Mouse (Mus musculus): Measurements from ENCODE around the gene Krt88.
A peak's percentile ranks its signal among the peaks of the same experiment; 100 is the strongest.

Krt88 gene

GRCm38 (mm10) chr15:101447444-101447843 is at the start of gene Krt88:
Gene Krt88 (plus strand): TSS chr15:101447744.
- DNase-seq: no peak

DNA sequence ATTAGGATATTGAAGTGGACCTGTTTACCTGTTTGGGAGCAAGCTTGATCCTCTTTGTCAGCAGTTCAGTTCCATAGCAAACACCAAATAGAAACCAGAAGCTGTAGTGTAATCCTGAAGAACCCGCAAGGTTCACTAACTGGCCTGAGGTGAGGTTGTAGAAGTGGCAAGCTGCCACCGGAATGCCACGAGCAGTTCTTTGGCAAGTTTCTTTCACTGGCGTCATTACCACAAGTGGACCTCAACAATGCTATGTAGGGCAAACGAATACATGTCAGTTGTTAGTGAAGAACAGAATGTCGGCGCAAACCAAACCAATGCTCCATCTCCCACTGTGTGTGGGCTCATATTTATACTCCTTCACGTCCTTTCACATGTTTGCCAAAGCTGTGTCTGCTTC is 49.3 kb upstream of the Krt88 start:
- peak; percentile 93 for DNase-seq

GRCm38 (mm10) chr15:101410775-101411174 is 36.8 kb upstream of the Krt88 start, which contains the start of gene Krt7:
Gene Krt7 (plus strand): TSS chr15:101411043.
- no peak for DNase-seq

- no peak for DNase-seq
These were observed 35.4 kb upstream of the Krt88 start for GRCm38 (mm10) chr15:101412188-101412587.

DNA sequence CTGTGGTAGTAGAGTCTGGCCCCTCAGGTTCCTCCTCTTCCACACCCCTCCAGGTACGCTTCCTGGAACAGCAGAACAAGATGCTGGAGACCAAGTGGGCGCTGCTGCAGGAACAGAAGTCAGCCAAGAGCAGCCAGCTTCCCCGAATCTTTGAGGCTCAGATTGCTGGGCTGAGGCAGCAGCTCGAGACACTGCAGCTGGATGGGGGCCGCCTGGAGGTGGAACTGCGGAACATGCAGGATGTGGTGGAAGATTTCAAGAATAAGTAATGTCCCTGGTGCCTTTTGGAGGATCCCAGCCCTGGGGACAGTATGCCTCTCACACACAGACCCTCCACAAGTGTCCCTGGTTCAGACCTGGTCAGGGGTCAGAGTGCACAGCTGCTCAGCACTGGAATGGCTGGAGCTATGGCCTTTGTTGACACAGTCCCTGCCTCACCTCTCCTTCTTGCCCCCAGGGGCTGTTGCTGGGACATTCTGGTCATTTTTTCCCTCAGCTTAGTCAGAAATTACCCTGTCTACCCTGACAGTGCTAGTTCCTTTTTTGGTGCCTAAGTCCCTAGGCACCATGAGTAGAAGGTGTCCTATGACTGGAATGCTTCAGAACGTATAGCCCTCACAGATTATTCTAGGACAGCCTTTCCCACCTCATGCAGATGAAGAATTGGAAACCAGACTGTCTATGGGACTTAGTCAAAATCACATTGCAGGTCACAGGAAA is 33.5 kb upstream of the Krt88 start:
- no peak for DNase-seq

- DNase-seq: no peak
These were observed 32.6 kb upstream of the Krt88 start for GRCm38 (mm10) chr15:101414807-101415565.

DNA sequence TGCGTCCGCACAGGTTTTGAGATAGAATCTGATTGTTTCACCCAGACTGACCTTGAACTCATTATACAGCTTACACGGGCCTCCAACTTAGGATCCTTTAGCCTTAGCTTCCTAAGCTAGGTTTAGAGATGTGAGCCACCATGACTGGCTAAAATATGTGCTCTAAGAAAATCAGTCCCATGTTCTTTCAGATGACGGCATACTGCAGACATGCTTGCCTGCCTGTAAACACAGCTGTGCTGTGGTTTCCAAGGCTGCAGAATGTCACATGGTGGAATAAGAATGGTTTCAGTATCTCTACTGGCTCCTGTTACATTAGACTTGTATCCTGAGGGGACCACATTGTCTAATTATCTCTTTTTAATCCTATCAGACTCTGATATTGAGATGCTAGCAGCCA is 28.6 kb upstream of the Krt88 start:
- DNase-seq: no peak

DNA sequence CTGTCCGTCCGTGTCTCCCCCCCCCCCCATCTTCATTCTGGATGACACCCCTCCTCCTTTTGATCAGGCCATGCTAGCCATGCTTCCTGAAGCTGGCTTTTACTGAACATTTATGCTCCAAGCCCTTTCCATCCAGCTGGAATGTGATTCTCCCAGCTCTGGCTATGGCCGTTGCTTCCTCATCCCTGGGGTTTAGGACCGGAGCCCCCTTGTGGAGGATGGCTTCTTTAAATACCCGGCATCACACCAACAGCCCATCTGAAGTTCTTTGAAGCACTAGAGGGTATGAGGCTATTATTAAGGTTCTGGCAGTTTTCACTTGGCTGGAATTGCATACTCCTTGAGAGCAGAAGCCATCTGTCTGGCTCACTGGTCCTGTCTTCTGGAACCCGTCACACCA is 26.6 kb upstream of the Krt88 start:
- no peak for DNase-seq

DNA sequence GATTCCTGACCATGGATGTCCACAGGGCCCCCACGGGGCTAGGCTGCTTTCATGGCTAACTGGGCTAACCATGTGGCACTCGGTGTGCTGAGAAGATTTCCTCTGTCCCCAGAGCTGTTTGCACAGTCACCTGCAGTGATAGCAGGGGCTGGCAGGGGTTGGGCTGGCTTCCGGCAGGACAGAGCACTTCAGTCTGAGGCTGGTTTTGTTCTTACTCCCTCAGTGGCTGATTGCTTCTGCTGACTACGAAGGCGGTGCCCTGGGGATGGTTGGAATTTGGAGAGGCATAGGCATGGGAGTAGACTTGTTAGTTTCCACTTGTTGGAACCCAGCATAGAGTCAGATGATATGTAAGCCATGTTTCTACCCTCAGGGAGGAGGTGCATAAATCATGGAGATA is 22.6 kb upstream of the Krt88 start:
- DNase-seq: no peak

- no peak for DNase-seq
These were observed 10.9 kb upstream of the Krt88 start for GRCm38 (mm10) chr15:101436611-101437010.

DNA sequence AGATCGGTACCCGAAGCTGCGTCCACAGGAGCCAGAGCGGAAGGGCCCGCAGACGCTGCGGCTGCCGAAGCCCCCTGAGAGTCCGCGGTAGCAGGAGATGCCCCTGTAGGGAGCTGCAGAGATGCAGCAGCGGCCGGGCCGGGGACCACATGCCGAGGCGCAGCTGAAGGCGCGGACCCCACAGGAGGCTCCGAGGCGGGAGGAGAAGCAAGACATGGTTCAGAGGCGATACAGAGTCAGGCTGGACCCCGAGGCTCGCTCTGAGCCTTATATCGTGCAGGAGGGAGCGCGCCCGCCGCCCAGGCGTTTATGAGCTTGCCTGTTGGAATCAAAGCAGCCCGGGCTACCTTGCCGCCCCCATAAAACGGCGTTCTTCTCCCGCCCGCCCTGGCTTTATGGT is 9.0 kb upstream of the Krt88 start, which contains the start of gene Krt87:
Krt87 (minus strand) TSS at position 250 of the 400 bp plus-strand sequence.
- DNase-seq: no peak

DNA sequence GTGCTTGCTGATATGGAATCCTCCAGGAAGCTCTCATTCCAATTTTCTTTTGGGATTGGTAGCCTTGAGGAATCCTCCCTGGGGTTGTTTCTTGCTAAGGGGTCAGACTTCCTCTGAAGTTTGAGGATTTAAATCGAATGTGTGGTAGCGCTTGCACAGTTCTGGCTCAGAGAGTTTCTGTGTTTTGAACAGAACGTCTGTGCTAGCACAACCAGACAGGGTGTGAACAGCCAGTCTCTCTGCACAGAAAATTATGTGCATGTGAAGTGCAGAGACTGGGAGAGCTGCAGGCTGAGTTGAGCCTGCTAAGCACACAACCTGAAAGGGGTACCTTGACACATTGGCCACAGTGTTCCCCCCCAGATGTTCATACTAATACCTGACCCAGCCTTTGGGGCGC is 6.7 kb upstream of the Krt88 start:
- no peak for DNase-seq

DNA sequence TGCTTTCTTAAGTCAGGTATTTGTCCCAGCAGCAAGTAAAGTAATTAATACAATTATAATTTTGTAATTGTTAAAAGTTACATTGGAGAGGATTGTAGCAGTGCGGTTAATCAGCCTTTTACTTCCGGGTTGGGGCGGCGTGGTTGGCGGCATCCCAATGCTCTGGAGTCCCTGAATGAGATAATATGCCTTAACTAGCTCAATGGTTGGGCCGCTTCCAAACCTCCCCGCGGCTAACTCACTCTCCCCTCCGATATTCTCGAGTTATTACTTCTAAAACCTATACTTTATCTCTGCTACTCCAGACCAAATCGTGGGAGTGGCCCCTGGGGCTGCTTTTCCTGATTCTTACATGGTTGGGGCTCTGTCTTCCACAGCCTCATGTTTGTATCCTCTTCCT is 972 bp upstream of the Krt88 start:
- DNase-seq: no peak

DNA sequence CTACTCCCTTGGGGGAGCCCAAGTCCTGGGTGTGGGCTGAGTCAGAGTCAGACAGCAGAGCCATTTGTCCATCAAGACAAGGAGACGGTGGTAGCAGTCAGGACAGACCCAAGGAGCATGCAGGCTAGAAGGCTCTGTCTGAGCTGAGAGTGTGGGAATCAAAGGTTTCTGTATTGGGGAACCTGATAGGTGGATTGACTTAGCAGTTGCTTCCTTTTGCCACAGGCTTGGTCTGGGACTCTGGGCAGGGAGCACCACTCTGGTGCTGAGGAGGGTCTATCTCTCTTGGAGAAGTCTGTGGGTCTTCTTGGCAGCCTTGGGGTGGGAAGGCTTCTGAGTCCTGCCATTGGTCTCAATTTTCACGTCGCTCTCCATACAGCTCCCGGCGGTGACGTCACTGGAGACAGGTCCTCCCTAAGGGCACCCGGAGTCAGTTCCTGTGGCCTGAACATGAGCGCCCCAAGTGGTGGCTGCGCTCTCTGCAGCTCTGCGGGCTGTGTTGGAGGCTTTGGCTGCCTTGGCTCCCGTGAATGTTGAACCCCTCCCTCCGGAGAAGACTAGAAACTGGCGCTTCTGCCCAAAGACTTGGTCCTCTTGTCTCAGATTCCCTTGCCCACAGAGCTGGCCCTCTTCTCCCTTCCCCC is 5.7 kb downstream of the Krt88 start:
- peak; percentile 97 for DNase-seq

DNA sequence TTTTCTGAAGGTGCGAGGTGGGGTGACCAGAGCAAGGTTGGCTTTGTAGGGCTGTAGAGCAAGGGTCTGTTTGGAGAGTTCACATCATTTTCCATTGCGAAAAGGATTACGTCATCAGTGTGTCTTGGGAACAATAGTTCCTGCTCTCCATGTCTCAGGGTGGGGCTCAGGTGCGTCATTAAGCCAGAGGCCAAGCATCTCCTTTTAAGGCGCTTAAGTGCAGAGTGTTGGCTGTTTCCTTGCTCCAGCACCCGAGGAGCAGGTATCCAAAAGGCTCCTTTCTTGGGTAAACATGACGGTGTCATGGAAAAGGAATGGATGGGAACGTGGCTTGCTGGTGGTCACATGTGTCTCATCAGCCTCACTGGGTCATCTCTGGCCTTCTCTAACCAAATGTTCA is 7.2 kb downstream of the Krt88 start:
- DNase-seq: no peak

GRCm38 (mm10) chr15:101455292-101455691 is 7.7 kb downstream of the Krt88 start:
- DNase-seq: no peak

DNA sequence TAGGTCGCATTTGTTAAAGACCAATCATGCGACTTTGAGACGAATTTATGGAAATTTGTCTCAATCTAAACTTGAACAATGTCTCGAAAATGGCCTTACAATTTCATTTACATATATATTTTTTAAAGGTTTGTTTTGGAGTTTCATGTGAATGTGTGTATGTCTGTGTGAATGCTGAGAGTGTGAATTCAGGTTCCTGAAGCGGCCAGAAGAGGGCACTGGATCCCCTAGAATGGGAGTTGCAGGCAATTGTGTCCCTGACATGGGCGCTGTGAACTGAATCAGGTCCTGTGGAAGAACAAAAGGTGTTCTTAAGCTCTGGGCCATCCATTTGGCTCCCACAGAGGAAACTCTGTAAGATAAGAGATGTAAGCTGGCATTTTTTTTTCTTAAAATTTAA is 8.3 kb downstream of the Krt88 start:
- DNase-seq: no peak

GRCm38 (mm10) chr15:101458361-101458930 is 10.9 kb downstream of the Krt88 start:
- no peak for DNase-seq

DNA sequence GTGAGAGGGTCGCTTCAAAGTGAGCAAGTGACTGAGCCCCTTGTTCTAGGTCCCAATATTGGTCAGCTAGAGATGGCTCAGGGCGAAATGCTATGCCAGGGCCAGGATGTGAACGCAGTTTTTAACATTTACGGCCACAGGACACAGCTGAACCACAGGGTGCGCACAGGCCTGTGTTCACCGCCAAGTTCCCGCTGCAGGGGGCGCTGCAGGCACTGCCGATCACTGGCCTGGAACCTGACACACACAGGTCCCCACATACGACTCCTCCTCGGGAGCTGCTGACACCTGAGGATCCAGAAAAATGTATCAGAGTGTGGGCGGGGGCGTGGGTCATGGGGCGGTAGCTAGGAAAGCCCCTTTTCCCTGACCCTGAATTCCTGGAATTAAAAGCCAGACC is 11.7 kb downstream of the Krt88 start:
- no peak for DNase-seq

- no peak for DNase-seq
These were observed 16.1 kb downstream of the Krt88 start, which contains the start of gene Krt81 for GRCm38 (mm10) chr15:101463651-101464050. Gene Krt81 (minus strand): TSS chr15:101463751.

GRCm38 (mm10) chr15:101469093-101469492 is 21.5 kb downstream of the Krt88 start:
- DNase-seq: no peak

GRCm38 (mm10) chr15:101472952-101473528 is 25.5 kb downstream of the Krt88 start, which contains the start of gene Krt86:
Gene Krt86 (plus strand): TSS chr15:101473478.
- DNase-seq: no peak

Data from heart, adult 11 months (tissue).